Mouse (Mus musculus) ES-E14 (cell line): ENCODE measurements at regions not wholly inside any gene's neighbourhood (a gene's known extent, or its start where the extent isn't known, plus 50 kb on each side); places are given as distances from the start of the nearest gene placed in this dataset.
A peak's percentile ranks its signal among the peaks of the same experiment; 100 is the strongest.

Experiments
- CHD2 ChIP-seq: IDR thresholded peaks from 2 replicates; pipeline ENCODE4 v1.6.1; 2014; ENCODE audit warnings: mild to moderate bottlenecking, low read depth, low read length, inconsistent platforms
- HCFC1 ChIP-seq: IDR thresholded peaks from 2 replicates; pipeline ENCODE4 v1.6.1; 2012; ENCODE audit warnings: low read length, inconsistent platforms, borderline replicate concordance; ENCODE audit not compliant: insufficient read depth
- MAFK ChIP-seq: IDR thresholded peaks from 2 replicates; pipeline ENCODE4 v1.6.1; 2014; ENCODE audit warnings: mild to moderate bottlenecking, low read depth, low read length, inconsistent platforms; ENCODE audit not compliant: insufficient read depth
- ZC3H11A ChIP-seq: IDR thresholded peaks from 2 replicates; pipeline ENCODE4 v1.6.1; 2012; ENCODE audit warnings: low read depth, mild to moderate bottlenecking, inconsistent platforms, low read length, borderline replicate concordance
- ZNF384 ChIP-seq: IDR thresholded peaks from 2 replicates; pipeline ENCODE4 v1.6.1; 2012; ENCODE audit warnings: low read depth, low read length, inconsistent platforms

- TF ChIP-seq ZNF384 (no peak), HCFC1 (no peak), ZC3H11A (no peak), CHD2 (0 out of 2 replicates have a peak, but pooled peaks have one; percentile 34), MAFK (no peak)
Measured at GRCm38 (mm10) chr19:14663350-14663749, 65.5 kb upstream of the Tle4 start.
